Mouse (Mus musculus): ENCODE results near the gene Cpa5.

Cpa5 gene

GRCm38 (mm10) chr6:30610710-30611109 is at the start of gene Cpa5:
TSS of gene Cpa5 (plus strand) at chr6:30611010.
- no peak for DNase-seq

DNA sequence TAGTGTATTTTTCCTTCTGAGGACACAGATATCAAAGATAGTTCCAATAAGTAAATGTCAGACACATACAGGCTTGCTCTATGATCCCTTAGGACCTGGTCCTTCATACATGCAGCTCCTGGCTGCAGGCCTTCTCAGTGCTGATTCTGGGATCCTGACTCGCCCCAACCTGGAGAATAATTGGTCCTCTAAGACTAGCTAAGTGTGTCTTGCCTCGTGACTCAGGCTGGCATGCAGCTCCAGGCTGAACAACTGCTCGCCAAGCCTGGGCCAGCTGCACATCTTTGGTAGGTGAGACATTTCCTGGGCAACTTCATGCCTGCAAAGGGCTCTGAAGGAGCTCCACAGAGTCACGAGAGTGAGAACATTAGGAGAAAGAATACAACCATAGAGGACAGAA is 48.7 kb upstream of the Cpa5 start:
- no peak for DNase-seq

DNA sequence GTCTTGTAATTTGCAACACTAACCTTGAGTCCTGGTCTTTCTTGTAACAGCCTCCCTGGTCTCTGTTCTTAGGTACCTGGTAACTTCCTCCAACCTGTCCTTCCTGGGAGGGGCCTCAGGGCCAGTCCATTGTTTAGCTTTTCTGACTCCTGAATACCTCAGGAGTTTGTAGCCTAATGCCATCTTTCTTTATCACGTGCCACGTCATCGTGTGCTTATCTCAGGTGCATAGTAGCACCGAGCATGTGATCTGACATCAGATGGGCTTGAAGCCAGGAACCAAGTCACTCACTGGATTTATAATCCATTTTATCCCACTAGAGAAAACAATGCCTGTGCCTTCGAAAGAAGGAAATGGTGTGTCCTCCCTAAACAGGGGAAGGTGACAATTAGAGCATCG is 47.2 kb upstream of the Cpa5 start:
- DNase-seq = no peak

DNA sequence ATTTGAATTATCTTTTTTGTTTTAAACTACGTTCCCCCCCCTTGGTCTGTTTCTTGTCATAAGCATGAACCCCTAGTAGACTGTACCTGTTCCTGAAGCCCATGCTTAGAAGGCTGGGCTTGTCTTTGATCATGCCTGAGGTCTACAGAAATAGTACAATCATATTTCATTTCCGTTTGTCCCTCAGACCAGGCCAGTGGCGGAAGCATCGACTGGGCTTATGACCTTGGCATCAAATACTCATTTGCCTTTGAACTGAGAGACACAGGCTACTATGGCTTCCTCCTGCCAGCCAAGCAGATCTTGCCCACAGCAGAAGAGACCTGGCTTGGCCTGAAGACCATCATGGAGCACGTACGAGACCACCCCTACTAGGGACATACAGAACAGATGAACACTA is 46.8 kb upstream of the Cpa5 start:
- no peak for DNase-seq

GRCm38 (mm10) chr6:30568069-30568468 is 42.7 kb upstream of the Cpa5 start, which contains the start of gene Cpa4:
TSS of gene Cpa4 (plus strand) at chr6:30568369.
- no peak for DNase-seq

GRCm38 (mm10) chr6:30569331-30569730 is 41.5 kb upstream of the Cpa5 start:
- DNase-seq = no peak

- DNase-seq = no peak
Observed at GRCm38 (mm10) chr6:30570012-30570411, 40.8 kb upstream of the Cpa5 start.

- no peak for DNase-seq
Observed at GRCm38 (mm10) chr6:30572456-30573311, 38.1 kb upstream of the Cpa5 start.

- DNase-seq = no peak
Observed at GRCm38 (mm10) chr6:30573380-30573779, 37.4 kb upstream of the Cpa5 start.

GRCm38 (mm10) chr6:30574945-30575344 is 35.9 kb upstream of the Cpa5 start:
- DNase-seq = no peak

- DNase-seq = no peak
Observed at GRCm38 (mm10) chr6:30576477-30577203, 34.2 kb upstream of the Cpa5 start.

DNA sequence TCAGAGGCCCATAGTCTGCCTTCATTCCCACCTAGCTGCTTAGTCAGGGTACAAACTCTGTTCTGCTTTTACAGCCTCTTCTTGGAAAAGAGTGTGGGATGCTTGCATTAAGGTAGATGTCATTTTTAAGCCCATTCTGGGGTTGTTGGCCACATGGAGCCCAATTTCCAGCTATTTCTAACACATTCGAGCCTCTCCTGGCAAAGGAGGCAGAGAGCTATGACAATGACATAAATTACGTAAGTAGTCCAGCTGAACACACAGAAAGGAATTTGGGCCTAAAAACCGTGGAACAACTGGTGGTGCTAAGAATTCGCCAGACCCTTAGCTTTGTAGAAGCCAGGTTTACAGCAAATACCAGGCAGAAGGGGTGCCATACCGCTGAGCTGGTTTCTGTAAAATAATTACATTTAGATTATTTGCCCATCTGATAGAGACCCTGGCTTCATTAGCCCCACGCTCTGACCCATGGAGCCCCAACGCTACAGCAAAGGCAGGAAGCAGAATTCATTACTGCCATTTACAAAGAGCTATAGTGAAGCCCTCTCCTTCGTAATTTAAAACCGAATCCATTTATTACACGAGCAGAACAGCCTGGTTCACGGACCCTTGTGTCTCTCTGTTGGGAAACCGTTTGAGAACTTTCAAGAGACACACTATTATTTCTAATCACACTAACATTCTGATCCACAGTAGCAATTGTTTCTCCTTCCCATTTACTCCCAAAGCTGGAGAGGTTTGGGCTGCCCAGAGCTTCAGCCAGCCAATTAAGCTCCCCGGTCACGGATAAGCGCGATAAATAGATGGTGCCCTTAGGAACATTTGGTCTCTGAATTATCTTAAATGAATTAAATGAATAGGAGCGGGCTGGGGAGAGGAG is 30.6 kb upstream of the Cpa5 start:
- no peak for DNase-seq

DNA sequence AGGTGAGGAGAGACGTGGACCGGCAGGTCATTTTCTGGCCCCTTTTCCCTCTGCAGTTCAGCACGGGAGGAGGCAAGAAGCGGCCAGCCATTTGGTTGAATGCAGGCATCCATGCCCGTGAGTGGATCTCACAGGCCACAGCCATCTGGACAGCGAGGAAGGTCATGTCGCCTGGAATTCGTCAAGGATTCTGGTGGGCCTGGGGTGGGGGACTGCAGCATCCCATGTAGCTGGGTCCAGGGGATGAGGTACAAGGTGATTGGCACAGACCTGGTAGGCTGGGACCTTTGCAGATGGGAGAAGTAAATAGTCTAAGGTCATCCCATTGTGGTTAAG is 30.0 kb upstream of the Cpa5 start:
- no peak for DNase-seq

GRCm38 (mm10) chr6:30586886-30587442 is 23.8 kb upstream of the Cpa5 start:
- no peak for DNase-seq

DNA sequence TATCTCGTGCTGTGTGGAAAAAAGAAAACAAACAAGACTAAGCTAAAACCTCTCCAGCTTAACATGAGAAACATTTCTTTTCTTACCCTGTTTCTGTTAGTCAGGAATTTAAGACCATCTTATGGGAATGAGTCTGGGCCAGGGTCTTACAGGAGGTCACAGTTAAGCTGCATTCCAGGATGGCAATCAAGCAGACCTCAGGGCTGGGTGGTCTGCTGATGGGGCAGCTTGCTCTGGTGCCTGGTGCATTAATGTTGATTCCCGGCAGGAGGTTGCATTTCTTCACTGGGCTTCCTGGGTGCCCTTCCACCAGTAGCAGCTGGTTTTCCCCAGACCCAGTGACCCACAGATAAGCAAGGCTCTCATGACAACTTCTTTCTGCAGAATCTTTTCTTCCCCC is 21.0 kb upstream of the Cpa5 start:
- DNase-seq = no peak

GRCm38 (mm10) chr6:30591851-30592404 is 18.9 kb upstream of the Cpa5 start:
- DNase-seq = no peak

DNA sequence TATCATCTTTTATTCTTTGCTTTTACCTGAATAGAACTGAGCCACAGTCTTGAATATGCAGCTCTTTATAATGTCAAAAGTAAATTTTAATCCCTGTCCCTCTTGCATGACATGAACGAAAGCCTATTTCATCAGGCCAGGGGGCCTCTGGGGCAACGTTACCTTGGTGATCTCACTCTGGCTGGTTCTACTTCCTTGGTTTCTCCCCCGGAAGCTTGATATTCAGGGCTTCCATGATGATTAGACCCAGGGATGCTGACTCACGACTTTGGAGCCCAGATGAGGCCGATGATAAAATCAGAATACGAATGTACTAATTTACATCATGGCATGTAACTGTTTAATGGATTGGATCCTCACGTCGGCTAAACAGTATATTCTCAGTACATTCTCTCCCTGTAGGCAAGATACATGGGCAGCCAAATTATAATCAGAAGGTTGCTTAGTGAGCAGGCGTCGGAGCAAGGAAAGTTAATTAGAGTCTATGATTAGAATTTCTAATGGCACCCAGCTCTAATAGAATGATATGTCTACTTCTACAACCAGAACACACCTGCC is 18.3 kb upstream of the Cpa5 start:
- DNase-seq = no peak

GRCm38 (mm10) chr6:30594364-30594763 is 16.4 kb upstream of the Cpa5 start:
- no peak for DNase-seq

GRCm38 (mm10) chr6:30596230-30596898 is 14.4 kb upstream of the Cpa5 start:
- no peak for DNase-seq

DNA sequence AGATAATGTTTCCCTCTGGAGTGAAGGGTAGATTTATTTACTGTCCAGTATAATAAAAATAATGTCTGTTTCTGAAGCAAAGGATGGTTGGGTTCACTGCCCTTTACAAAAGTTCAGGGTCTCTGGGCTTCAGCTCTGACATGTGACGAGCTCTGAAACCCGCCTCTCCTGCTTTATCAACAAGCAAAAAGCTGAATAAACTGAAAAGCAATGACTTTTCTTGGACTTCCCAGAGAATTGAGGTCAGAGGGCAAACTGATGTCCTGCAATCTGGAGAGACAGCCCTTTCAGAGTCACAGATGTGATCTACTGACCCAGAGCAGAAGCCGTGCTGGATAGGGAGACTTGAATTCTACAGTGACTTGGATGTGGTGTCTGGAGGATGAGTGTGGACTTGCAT is 10.8 kb upstream of the Cpa5 start:
- no peak for DNase-seq

DNA sequence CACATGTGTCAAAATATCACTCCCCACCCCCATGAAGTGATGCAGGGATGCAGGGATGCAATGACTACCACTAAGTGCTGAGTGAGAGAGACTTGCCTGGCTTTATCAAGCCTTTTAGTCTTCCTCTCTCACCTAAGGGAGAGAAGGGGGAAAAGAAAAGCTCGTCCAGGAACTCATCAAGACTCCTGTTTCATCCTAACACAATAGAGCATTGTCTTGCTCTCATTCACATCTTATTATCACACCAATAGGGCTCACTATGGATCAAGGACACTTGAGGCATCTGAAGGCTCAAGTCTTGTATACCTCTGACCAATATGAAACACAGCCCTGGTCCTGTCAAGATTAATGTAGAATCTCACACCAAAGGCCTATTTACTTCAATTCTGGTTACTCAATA is 9.8 kb upstream of the Cpa5 start:
- no peak for DNase-seq

DNA sequence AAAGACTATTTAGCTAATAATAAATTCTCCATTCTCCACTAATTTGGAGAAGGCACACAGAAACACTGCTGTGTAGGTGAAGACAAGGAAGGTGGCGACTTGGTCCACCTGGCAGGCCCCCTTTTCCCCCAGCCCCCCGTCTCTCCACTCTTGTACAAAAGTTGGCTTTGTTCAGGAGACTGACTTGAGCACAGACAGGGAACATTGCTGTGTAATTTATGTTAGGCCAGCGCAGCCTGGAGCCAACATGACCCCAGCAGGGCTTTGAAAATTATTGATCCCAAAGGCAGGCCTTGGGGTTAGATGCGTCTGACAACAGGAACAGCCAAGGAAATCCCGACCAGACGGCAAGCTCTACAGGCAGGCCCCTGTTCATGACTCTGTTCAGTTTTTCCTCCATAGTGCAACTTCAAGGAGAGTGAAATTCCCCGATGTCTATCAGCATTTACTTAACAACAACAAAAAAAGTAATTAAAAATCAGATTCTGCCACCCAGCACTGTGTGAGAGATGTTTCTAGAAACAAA is 6.4 kb upstream of the Cpa5 start:
- no peak for DNase-seq

All from thymus, postnatal 25 days (tissue).